Mouse (Mus musculus): ENCODE data around the gene Slc37a1. TPM values are rescaled to one million over a fixed set of nuclear protein-coding genes. Genes with fewer than 3 reads are reported as not detected.

Slc37a1 gene
- total and polyA plus RNA-seq, 3 experiments, result 1.9 to 6.6 (median 2.2) TPM

GRCm38 (mm10) chr17:31295215-31295891 is 8.8 kb downstream of the Slc37a1 start:
- H3K4me2 ChIP-seq (ENCODE audit: insufficient read depth, low read depth, poor library complexity, severe bottlenecking), result peak overlapping the region; percentile 97
- dilution Hi-C loops (cut with MboI; ENCODE audit: extremely low pct_ligation_motif_present, extremely low pct_unique_long_range_greater_than_20kb, low sequenced_read_pairs), result no loop called here
- TF ChIP-seq SMC3 (IDR thresholded peaks at IDR 0.05; ENCODE audit: low read depth, low read length), result 0 out of 2 replicates have a peak, but pooled peaks have one; percentile 3
- no peak for TF ChIP-seq JUND (conservative IDR thresholded peaks at IDR 0.05; ENCODE audit: low read depth, low read length)
- no peak for TF ChIP-seq ZKSCAN1 (IDR thresholded peaks at IDR 0.05; ENCODE audit: borderline replicate concordance, low read depth, low read length)
- TF ChIP-seq BHLHE40 (IDR thresholded peaks at IDR 0.05; ENCODE audit: low read depth, low read length), result peak; percentile 30; the same call in 1 of the 2 replicates
- peak; percentile 36; the same call in 1 of the 2 replicates for TF ChIP-seq ELF1 (IDR thresholded peaks at IDR 0.05; ENCODE audit: low read depth, low read length)
- peak in 1 of 2 experiments; percentile 63; a peak in 2 of 4 replicates for TF ChIP-seq CTCF (conservative IDR thresholded peaks at IDR 0.05 in 1 of 2, IDR thresholded peaks at IDR 0.05 in 1 of 2; ENCODE audit: low read depth in 2 of 2, low read length in 2 of 2)
- TF ChIP-seq SIN3A (IDR thresholded peaks at IDR 0.05; ENCODE audit: low read length), result 0 out of 2 replicates have a peak, but pooled peaks have one; percentile 33
- 0 out of 2 replicates have a peak, but pooled peaks have one; percentile 33 for TF ChIP-seq NELFE (IDR thresholded peaks at IDR 0.05; ENCODE audit: low read depth, low read length)
- peak; percentile 26; the same call in 1 of the 2 replicates for TF ChIP-seq POLR2A (IDR thresholded peaks at IDR 0.05; ENCODE audit: low read depth, low read length)
- TF ChIP-seq RCOR1 (conservative IDR thresholded peaks at IDR 0.05; ENCODE audit: low read depth, low read length), result no peak
- TF ChIP-seq UBTF (IDR thresholded peaks at IDR 0.05; ENCODE audit: low read depth, low read length), result 0 out of 2 replicates have a peak, but pooled peaks have one; percentile 30
- H3K27me3 ChIP-seq (replicated peaks), result peaks cover 44% of the 10 kb centered on the region
- no peaks in the 10 kb centered on the region for H3K9me3 ChIP-seq (replicated peaks; ENCODE audit: low read length)
- in situ Hi-C loops (cut with MboI; ENCODE audit: low pct_ligation_motif_present, low pct_unique_long_range_greater_than_20kb, low sequenced_read_pairs), result no loop called here
- H3K27ac ChIP-seq (ENCODE audit: insufficient read depth, low read depth), result peak overlapping the region; percentile 51; the same call in 1 of the 2 replicates
- peaks cover 0 to 30% of the 10 kb centered on the region in 2 experiments; a peak in 2 of 4 replicates for H3K4me1 ChIP-seq (ENCODE audit: control insufficient read depth in 1 of 2, insufficient read depth in 2 of 2)
- no peaks in the 10 kb centered on the region for H3K36me3 ChIP-seq (replicated peaks in 1 of 2; ENCODE audit: control insufficient read depth in 1 of 2, insufficient read depth in 1 of 2, low read length in 1 of 2)
- no peak for DNase-seq (ENCODE audit: extremely low read depth)
- H3K79me2 ChIP-seq (replicated peaks; ENCODE audit: control insufficient read depth, extremely low read depth, insufficient read depth, poor library complexity, severe bottlenecking), result no peaks in the 10 kb centered on the region
- peak overlapping the region; percentile 11 to 83 (median 48) for H3K4me3 ChIP-seq (replicated peaks in 1 of 3; ENCODE audit: low read depth in 2 of 3, low read length in 2 of 3, poor library complexity in 1 of 3)
- H3K9ac ChIP-seq (ENCODE audit: insufficient read depth, low read depth), result peak overlapping the region; percentile 55

- no peaks in the 10 kb centered on the region for H3K79me2 ChIP-seq (replicated peaks; ENCODE audit: control insufficient read depth, extremely low read depth, insufficient read depth, poor library complexity, severe bottlenecking)
- DNase-seq (ENCODE audit: extremely low read depth), result peak; percentile 26
- TF ChIP-seq JUND (conservative IDR thresholded peaks at IDR 0.05; ENCODE audit: low read depth, low read length) (no peak), TBP (conservative IDR thresholded peaks at IDR 0.05; ENCODE audit: low read depth, low read length) (0 out of 2 replicates have a peak, but pooled peaks have one; percentile 38), MXI1 (IDR thresholded peaks at IDR 0.05; ENCODE audit: low read depth, low read length) (peak; percentile 54), CTCF (conservative IDR thresholded peaks at IDR 0.05 in 1 of 2, IDR thresholded peaks at IDR 0.05 in 1 of 2; ENCODE audit: low read depth in 2 of 2, low read length in 2 of 2) (no peak), RCOR1 (conservative IDR thresholded peaks at IDR 0.05; ENCODE audit: low read depth, low read length) (no peak), SIN3A (IDR thresholded peaks at IDR 0.05; ENCODE audit: low read length) (peak; percentile 41), NRF1 (IDR thresholded peaks at IDR 0.05; ENCODE audit: low read depth, low read length) (peak; percentile 33; the same call in 1 of the 2 replicates), BHLHE40 (IDR thresholded peaks at IDR 0.05; ENCODE audit: low read depth, low read length) (no peak), POLR2A (IDR thresholded peaks at IDR 0.05; ENCODE audit: low read depth, low read length) (peak; percentile 44; the same call in 1 of the 2 replicates), MAX (IDR thresholded peaks at IDR 0.05; ENCODE audit: low read length) (peak; percentile 15; the same call in 1 of the 2 replicates)
- in situ Hi-C loops (cut with MboI; ENCODE audit: low pct_ligation_motif_present, low pct_unique_long_range_greater_than_20kb, low sequenced_read_pairs), result no loop called here
- H3K4me2 ChIP-seq (ENCODE audit: insufficient read depth, low read depth, poor library complexity, severe bottlenecking), result peak overlapping the region; percentile 97
- peaks cover 40% of the 10 kb centered on the region for H3K27me3 ChIP-seq (replicated peaks)
- peak overlapping the region; percentile 45 to 83 (median 48) for H3K4me3 ChIP-seq (replicated peaks in 1 of 3; ENCODE audit: low read depth in 2 of 3, low read length in 2 of 3, poor library complexity in 1 of 3)
- peak overlapping the region; percentile 47 for H3K9ac ChIP-seq (ENCODE audit: insufficient read depth, low read depth)
- H3K9me3 ChIP-seq (replicated peaks; ENCODE audit: low read length), result no peaks in the 10 kb centered on the region
- H3K27ac ChIP-seq (ENCODE audit: insufficient read depth, low read depth), result peak overlapping the region; percentile 1; the same call in 1 of the 2 replicates
- H3K4me1 ChIP-seq (ENCODE audit: control insufficient read depth in 1 of 2, insufficient read depth in 2 of 2), result peaks cover 2 to 38% of the 10 kb centered on the region in 2 experiments; a peak in 2 of 4 replicates
- H3K36me3 ChIP-seq (replicated peaks in 1 of 2; ENCODE audit: control insufficient read depth in 1 of 2, insufficient read depth in 1 of 2, low read length in 1 of 2), result no peaks in the 10 kb centered on the region
- dilution Hi-C loops (cut with MboI; ENCODE audit: extremely low pct_ligation_motif_present, extremely low pct_unique_long_range_greater_than_20kb, low sequenced_read_pairs), result no loop called here
Observed at GRCm38 (mm10) chr17:31295892-31296781, 9.5 kb downstream of the Slc37a1 start.
